Mouse (Mus musculus): ENCODE measurements around the gene Fxyd7.

Fxyd7 gene

DNA sequence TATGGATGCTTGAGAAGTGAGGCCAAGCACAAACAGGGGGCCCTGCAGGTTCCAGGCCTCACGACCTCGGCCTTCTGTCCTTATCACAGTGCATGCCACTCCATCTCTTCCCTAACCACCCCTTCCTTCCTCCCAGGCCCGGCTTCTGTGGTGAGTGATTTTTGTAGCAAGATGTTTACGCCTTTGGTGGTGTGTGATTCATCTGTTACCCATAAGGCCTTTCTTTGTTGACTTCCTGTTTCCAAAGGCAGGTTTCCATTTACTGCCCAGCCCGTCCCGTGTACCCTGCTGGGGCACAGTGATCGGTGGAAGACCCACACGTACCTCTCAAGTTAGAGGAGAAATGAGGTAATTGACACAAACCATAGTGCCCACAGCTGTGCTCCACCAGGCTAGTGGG is 48.6 kb downstream of the Fxyd7 start:
- peak; percentile 25 for DNase-seq (ENCODE audit: low spot score)

DNA sequence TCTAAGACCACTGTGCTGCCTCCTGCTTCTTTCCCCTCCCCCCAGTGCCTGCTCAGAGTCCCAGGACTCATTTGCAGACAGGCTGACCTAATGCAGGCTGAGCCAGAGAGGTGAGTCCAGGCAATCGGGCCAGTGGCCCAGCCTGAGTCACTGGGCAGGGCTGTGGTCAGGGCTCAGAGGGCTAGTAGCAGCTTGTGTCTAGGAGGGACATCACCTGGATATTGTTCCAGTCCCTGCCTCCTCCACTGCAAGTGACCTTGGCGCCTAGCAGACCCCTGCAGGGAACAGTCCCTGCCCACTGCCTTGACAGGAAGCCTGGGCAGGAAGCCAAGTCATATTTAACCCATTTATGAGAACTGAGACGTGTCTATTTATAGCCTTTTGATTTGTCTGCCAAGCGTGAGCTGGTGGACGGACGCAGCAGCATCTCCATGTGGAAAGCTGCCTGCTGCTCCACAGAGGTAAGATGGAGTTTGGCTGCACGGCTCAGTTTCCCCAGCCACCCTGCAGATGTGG is 50.7 kb downstream of the Fxyd7 start:
- DNase-seq (ENCODE audit: low spot score) = peak; percentile 10

GRCm38 (mm10) chr7:30996491-30996890 is 54.8 kb downstream of the Fxyd7 start:
- DNase-seq (ENCODE audit: low spot score) = no peak

GRCm38 (mm10) chr7:30993986-30994385 is 57.3 kb downstream of the Fxyd7 start:
- DNase-seq (ENCODE audit: low spot score) = no peak
